Mouse (Mus musculus) CH12.LX (cell line): Measurements from ENCODE around the gene Atad1.

Source experiments
- CHD1 ChIP-seq: IDR thresholded peaks from 2 replicates; pipeline ENCODE4 v1.6.1; 2012; ENCODE audit warnings: low read depth, low read length, improper control_type of control experiment, inconsistent platforms
- CTCF ChIP-seq, 2 experiments: IDR thresholded peaks in 1 of 2; conservative IDR thresholded peaks in 1 of 2; 2 replicates each; pipeline ENCODE4 v1.5.1; 2011 to 2012; ENCODE audit warnings: low read depth in 2 of 2, low read length in 2 of 2, improper control_type of control experiment in 1 of 2, inconsistent platforms in 1 of 2, mild to moderate bottlenecking in 1 of 2, moderate library complexity in 1 of 2
- HCFC1 ChIP-seq: IDR thresholded peaks from 2 replicates; pipeline ENCODE4 v1.6.1; 2012; ENCODE audit warnings: low read depth, mild to moderate bottlenecking, inconsistent platforms, low read length, improper control_type of control experiment
- JUND ChIP-seq: conservative IDR thresholded peaks from 2 replicates; pipeline ENCODE4 v1.6.1; 2011; ENCODE audit warnings: low read depth, low read length, improper control_type of control experiment
- NRF1 ChIP-seq: IDR thresholded peaks from 2 replicates; pipeline ENCODE4 v1.6.1; 2014; ENCODE audit warnings: low read depth, mild to moderate bottlenecking, inconsistent platforms, low read length, improper control_type of control experiment, moderate library complexity
- POLR2A ChIP-seq: IDR thresholded peaks from 2 replicates; pipeline ENCODE4 v1.6.1; 2011; ENCODE audit warnings: low read depth, mild to moderate bottlenecking, improper control_type of control experiment, low read length
- USF1 ChIP-seq: IDR thresholded peaks from 2 replicates; pipeline ENCODE4 v1.6.1; 2014; ENCODE audit warnings: low read depth, mild to moderate bottlenecking, inconsistent platforms, low read length, improper control_type of control experiment
- USF2 ChIP-seq: conservative IDR thresholded peaks from 2 replicates; pipeline ENCODE4 v1.6.1; 2011; ENCODE audit warnings: low read depth, low read length, improper control_type of control experiment

DNA sequence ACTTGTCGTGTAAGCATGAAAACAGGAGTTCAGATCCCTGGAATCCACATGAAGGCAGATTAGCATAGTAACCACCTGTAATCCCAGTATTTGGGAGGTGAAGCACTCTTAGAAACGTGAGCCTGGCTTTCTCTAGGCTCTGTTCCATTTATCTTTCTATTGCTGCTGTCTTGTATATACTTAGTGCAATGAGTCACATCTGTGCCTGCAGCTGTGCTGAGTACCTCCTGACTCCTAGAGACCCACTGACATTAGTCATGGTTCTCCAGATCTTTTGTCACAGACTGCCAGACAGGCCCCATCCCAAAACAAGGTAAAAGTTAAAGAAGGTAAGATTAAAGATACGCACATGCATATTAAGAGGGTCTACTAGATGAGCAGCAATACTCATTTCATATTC is 37.4 kb downstream of the Atad1 start:
- TF ChIP-seq CTCF (conservative IDR thresholded peaks at IDR 0.05 in 1 of 2, IDR thresholded peaks at IDR 0.05 in 1 of 2; ENCODE audit: low read depth in 2 of 2, low read length in 2 of 2) (no peak), POLR2A (no peak), USF2 (no peak), HCFC1 (no peak), JUND (no peak), NRF1 (no peak), USF1 (no peak), CHD1 (no peak)
